Mouse (Mus musculus): ENCODE measurements around the gene Sash1.
A peak's percentile ranks its signal among the peaks of the same experiment; 100 is the strongest.

Sash1 gene

GRCm38 (mm10) chr10:8792412-8792811 is 93.5 kb downstream of the Sash1 start:
- peak; percentile 57 for DNase-seq (ENCODE audit: low spot score)

- DNase-seq (ENCODE audit: low spot score), result no peak
Observed at GRCm38 (mm10) chr10:8789096-8789495, 96.8 kb downstream of the Sash1 start.

GRCm38 (mm10) chr10:8787221-8787620 is 98.6 kb downstream of the Sash1 start:
- DNase-seq (ENCODE audit: low spot score), result no peak

- DNase-seq (ENCODE audit: low spot score), result no peak
Observed at GRCm38 (mm10) chr10:8785451-8786145, 100.3 kb downstream of the Sash1 start.

GRCm38 (mm10) chr10:8781876-8782372 is 103.9 kb downstream of the Sash1 start:
- DNase-seq (ENCODE audit: low spot score), result no peak

GRCm38 (mm10) chr10:8779842-8780241 is 106.0 kb downstream of the Sash1 start:
- no peak for DNase-seq (ENCODE audit: low spot score)

GRCm38 (mm10) chr10:8778845-8779244 is 107.0 kb downstream of the Sash1 start:
- DNase-seq (ENCODE audit: low spot score), result no peak

- DNase-seq (ENCODE audit: low spot score), result no peak
Observed at GRCm38 (mm10) chr10:8777552-8778253, 108.2 kb downstream of the Sash1 start.

GRCm38 (mm10) chr10:8776791-8777190 is 109.1 kb downstream of the Sash1 start:
- DNase-seq (ENCODE audit: low spot score), result no peak

GRCm38 (mm10) chr10:8775794-8776193 is 110.1 kb downstream of the Sash1 start:
- no peak for DNase-seq (ENCODE audit: low spot score)

GRCm38 (mm10) chr10:8772464-8773209 is 113.2 kb downstream of the Sash1 start:
- no peak for DNase-seq (ENCODE audit: low spot score)

- DNase-seq (ENCODE audit: low spot score), result no peak
Observed at GRCm38 (mm10) chr10:8770931-8771653, 114.8 kb downstream of the Sash1 start.

GRCm38 (mm10) chr10:8768654-8769053 is 117.2 kb downstream of the Sash1 start:
- no peak for DNase-seq (ENCODE audit: low spot score)

- DNase-seq (ENCODE audit: low spot score), result no peak
Observed at GRCm38 (mm10) chr10:8767381-8767780, 118.5 kb downstream of the Sash1 start.

- no peak for DNase-seq (ENCODE audit: low spot score)
Observed at GRCm38 (mm10) chr10:8765922-8766522, 119.8 kb downstream of the Sash1 start.

- DNase-seq (ENCODE audit: low spot score), result no peak
Observed at GRCm38 (mm10) chr10:8762771-8763170, 123.1 kb downstream of the Sash1 start.

- DNase-seq (ENCODE audit: low spot score), result no peak
Observed at GRCm38 (mm10) chr10:8762209-8762701, 123.6 kb downstream of the Sash1 start.

- DNase-seq (ENCODE audit: low spot score), result no peak
Observed at GRCm38 (mm10) chr10:8761656-8762055, 124.2 kb downstream of the Sash1 start.

GRCm38 (mm10) chr10:8760598-8760997 is 125.3 kb downstream of the Sash1 start:
- DNase-seq (ENCODE audit: low spot score), result peak; percentile 29

- no peak for DNase-seq (ENCODE audit: low spot score)
Observed at GRCm38 (mm10) chr10:8759228-8759627, 126.6 kb downstream of the Sash1 start.

- DNase-seq (ENCODE audit: low spot score), result no peak
Observed at GRCm38 (mm10) chr10:8757429-8757931, 128.4 kb downstream of the Sash1 start.

Measured in layer of hippocampus, adult 9-10 months (tissue).